Mouse (Mus musculus) layer of hippocampus, adult 2 months (tissue): ENCODE results near the gene Serpina3i. TPM values are rescaled to one million over a fixed set of nuclear protein-coding genes. Genes with fewer than 3 reads are reported as not detected.

Experiments
- DNase-seq, 2 experiments: peaks; one replicate each; pipeline ENCODE4 v3.0.0; 2022; ENCODE audit warnings: low spot score in 2 of 2
- H3K27ac ChIP-seq: fragments of 200-600 bp; 2 replicates; pipeline ENCODE4 v1.8.1; 2022
- H3K4me3 ChIP-seq: fragments of 200-600 bp; 2 replicates; pipeline ENCODE4 v1.8.1; 2022; ENCODE audit warnings: mild to moderate bottlenecking
- CTCF ChIP-seq: fragments of 200-600 bp; conservative IDR thresholded peaks from 2 replicates; pipeline ENCODE4 v1.8.1; 2022; ENCODE audit warnings: antibody characterized with exemption, mild to moderate bottlenecking, moderate library complexity
- total RNA-seq, 2 experiments: library from RNA; stranded (reverse); gene quantifications; 2 replicates each; pipeline ENCODE4 v1.2.3; 2021

Serpina3i gene
- total RNA-seq, 2 experiments from 2014 or later: 1.5 TPM; not detected in 1

- TF ChIP-seq CTCF: no peak
- Histone ChIP-seq H3K4me3 (no peak overlapping the region), H3K27ac (peak overlapping the region; percentile 29)
- DNase-seq: no peak
Measured at GRCm38 (mm10) chr12:104248231-104248630, 14.7 kb upstream of the Serpina3i start.

- TF ChIP-seq CTCF: no peak
- DNase-seq: no peak
- Histone ChIP-seq H3K4me3 (no peak overlapping the region), H3K27ac (no peak overlapping the region)
Measured at GRCm38 (mm10) chr12:104261041-104261440, 1.9 kb upstream of the Serpina3i start.

GRCm38 (mm10) chr12:104266374-104266773 is 3.5 kb downstream of the Serpina3i start:
- no peak overlapping the region for H3K27ac ChIP-seq
- H3K4me3 ChIP-seq: no peak overlapping the region
- no peak for TF ChIP-seq CTCF
- no peak for DNase-seq

- Histone ChIP-seq H3K4me3 (no peak overlapping the region), H3K27ac (no peak overlapping the region)
- TF ChIP-seq CTCF: no peak
- DNase-seq: no peak
Measured at GRCm38 (mm10) chr12:104278216-104279055, 15.5 kb downstream of the Serpina3i start.

GRCm38 (mm10) chr12:104279056-104279435 is 16.1 kb downstream of the Serpina3i start:
- Histone ChIP-seq H3K4me3 (no peak overlapping the region), H3K27ac (no peak overlapping the region)
- TF ChIP-seq CTCF: no peak
- no peak for DNase-seq

GRCm38 (mm10) chr12:104283380-104283779 is 20.5 kb downstream of the Serpina3i start:
- H3K27ac ChIP-seq: 0 out of 2 replicates have a peak overlapping the region, but pooled peaks have one; percentile 14
- H3K4me3 ChIP-seq: no peak overlapping the region
- TF ChIP-seq CTCF: no peak
- no peak for DNase-seq

DNA sequence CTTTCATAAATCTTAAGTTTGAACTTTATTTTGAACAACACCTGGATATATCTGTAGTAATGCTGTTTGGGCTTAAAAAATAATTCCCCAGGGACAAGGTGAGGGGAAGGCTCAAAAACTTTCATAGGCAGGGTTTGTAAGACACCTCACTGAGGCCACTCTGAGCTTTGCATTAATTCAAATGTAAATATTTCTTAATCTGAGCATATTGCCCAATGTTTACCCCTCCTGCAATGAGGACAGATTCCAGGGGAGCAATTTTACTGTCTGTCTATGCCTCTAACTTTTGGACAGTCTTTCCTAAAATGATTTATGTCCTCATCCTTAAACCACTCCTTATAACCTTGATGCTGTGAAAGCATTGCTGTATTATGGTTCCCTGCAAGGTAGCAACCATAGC is 25.4 kb downstream of the Serpina3i start:
- no peak overlapping the region for H3K4me3 ChIP-seq
- no peak for DNase-seq
- H3K27ac ChIP-seq: no peak overlapping the region
- TF ChIP-seq CTCF: no peak

DNA sequence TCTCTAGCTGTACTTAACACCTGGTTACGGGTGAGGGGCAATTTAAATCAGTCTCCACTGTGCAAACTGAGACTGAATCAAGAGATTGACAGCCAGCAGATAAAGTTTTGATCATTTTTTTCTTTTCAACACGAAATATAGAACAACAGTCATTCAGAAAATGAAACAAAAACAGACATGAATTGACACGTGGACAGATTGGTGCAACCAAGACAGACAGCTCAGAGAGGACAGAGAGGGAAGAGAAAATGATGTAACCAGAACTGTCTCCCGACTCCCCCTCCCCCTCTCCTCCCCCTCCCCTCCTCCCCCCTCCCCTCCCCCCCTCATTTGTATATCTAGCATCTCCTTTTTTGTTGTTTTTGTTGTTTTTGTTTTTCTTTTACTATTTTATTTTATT is 26.9 kb downstream of the Serpina3i start:
- no peak for DNase-seq
- no peak for TF ChIP-seq CTCF
- no peak overlapping the region for H3K4me3 ChIP-seq

DNA sequence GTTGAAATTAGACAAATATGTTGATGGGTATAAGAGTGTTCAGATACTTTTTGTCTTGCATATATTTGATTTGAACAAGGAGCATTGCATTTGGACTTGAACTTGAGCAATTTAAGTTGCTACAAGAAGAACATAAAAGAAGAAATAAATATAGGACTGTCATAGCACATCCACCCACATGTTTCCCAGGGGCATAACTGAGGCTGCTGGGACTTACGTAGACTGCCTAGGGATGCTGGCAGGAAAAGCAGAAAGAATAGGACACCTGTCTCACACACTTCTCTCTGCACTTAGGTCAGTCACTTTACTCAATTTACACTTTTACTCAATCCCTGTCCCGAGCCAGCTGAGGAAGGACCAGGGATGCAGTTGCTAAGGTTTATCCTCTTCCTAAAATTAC is 31.0 kb downstream of the Serpina3i start:
- DNase-seq: no peak
- Histone ChIP-seq H3K27ac (no peak overlapping the region), H3K4me3 (no peak overlapping the region)
- no peak for TF ChIP-seq CTCF

More for the DNA sequence above, 26.9 kb downstream of the Serpina3i start:
- no peak overlapping the region for H3K27ac ChIP-seq

DNA sequence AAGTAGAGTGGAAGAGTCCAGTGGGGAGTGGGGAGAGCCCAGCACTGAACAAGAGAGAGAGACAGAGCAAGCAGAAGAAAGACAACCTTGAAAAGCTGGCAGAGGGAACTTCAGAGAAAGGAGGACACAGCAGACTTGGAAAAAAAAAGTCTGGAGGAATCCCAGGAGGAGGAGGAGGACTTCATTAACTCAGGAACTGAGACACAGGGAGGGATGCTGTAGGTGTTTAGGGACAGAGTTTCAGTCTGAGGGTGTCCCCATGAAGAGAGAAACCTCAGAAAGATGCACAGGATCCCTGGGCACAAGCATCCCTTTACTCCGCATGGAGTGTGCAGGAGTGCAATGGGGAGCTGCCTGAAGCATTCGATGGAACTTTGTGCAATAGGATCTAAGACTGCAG is 35.1 kb downstream of the Serpina3i start:
- H3K4me3 ChIP-seq: no peak overlapping the region
- no peak for DNase-seq
- no peak for TF ChIP-seq CTCF
- H3K27ac ChIP-seq: no peak overlapping the region

DNA sequence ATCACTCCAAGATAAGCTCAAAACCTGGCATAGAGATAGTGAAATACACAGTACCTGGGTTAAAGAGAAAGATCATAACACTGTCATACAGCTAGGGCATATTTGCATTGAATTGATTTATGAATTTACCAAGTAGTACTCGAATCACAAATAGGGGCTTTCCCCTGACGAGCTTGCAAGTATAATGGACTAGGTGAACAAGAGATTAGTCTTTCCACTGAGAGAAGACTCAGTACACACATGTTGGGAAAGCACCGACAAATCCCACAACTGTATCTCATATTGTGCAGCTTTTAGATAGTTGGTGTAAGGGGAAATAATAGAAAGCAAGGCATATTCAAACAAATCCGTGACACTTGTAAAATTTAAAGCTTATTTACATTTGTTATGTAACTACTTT is 43.1 kb downstream of the Serpina3i start:
- no peak overlapping the region for H3K4me3 ChIP-seq
- no peak for TF ChIP-seq CTCF
- no peak overlapping the region for H3K27ac ChIP-seq
- DNase-seq: no peak

DNA sequence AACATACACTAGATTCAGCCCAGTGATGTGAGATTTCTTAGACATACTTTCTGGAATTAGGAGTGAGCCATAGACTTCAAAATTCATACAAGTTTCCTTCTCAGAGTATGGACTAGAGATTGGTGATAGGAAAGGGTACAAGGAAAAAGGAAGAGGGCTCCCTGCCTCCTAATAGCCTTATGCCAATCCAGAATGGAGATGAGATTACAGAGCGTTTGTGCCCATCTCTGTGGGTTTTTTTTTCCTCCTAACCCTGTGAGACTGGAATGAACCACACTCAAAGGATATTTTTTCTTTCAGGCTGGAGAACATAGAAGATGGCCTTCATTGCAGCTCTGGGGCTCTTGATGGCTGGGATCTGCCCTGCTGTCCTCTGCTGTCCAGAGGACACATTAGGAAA is 51.3 kb downstream of the Serpina3i start, which contains the start of gene Serpina3j:
TSS of gene Serpina3j (plus strand) at position 301 of the 400 bp plus-strand sequence.
- TF ChIP-seq CTCF: no peak
- DNase-seq: no peak
- no peak within 1 kb of the TSS for H3K4me3 ChIP-seq
- no peak within 1 kb of the TSS for H3K27ac ChIP-seq

Other genes starting within 250 kb of the Serpina3i start
- not detected for gene Serpina9, start 249.4 kb upstream of the Serpina3i start, total RNA-seq
- under 1 TPM in 1 of 2 experiments, not detected in 1; 0.13 TPM for gene Serpina12, start 218.7 kb upstream of the Serpina3i start, total RNA-seq
- not detected for gene Serpina5, start 162.0 kb upstream of the Serpina3i start, total RNA-seq
- gene Serpina3a, start 150.4 kb upstream of the Serpina3i start, total RNA-seq: not detected
- not detected for gene Serpina3b, start 135.1 kb upstream of the Serpina3i start, total RNA-seq
- under 1 TPM; 0.23 to 0.37 TPM for gene Serpina3c, start 109.3 kb upstream of the Serpina3i start, total RNA-seq
- not detected for gene Serpina3f, start 48.6 kb upstream of the Serpina3i start, total RNA-seq
- 1 to 10 TPM; 1.1 to 1.4 TPM for gene Serpina3g, start 26.9 kb upstream of the Serpina3i start, total RNA-seq
- gene Serpina3j, start 51.4 kb downstream of the Serpina3i start, total RNA-seq: not detected
- not detected for gene Serpina3k, start 75.4 kb downstream of the Serpina3i start, total RNA-seq
- under 1 TPM; 0.56 to 0.79 TPM for gene Serpina3m, start 75.4 kb downstream of the Serpina3i start, total RNA-seq
- 10 to 100 TPM; 79.6 to 81.5 TPM for gene Serpina3n, start 143.6 kb downstream of the Serpina3i start, total RNA-seq
- gene Gsc, start 210.2 kb downstream of the Serpina3i start, total RNA-seq: not detected